Mouse (Mus musculus): Measurements from ENCODE around the gene Pld6.
"Not testable (repeated sequence)": the region's sequence is repeated elsewhere in the genome, so short reads cannot be mapped to it uniquely, and the experiment has no call there.

The Pld6 gene

DNA sequence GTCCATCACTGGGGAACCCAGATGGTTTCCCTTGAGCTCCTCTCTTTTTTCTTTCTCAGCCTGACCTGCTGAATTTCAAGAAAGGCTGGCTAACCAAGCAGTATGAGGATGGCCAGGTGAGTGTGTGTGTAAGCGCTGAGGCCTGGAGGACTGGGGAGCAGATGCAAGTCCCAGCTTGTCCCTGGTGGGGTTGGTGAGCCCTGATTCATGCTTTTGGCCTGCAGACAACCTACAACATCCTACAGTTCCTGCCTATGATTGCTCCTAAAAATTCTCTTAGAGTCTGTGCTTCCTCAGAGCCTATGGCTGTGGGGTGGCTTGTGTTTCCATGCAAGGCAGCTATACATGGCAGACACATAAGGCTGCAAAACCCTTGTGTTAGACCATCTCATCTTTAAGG, 43.7 kb downstream of the Pld6 start:
- DNase-seq, result no peak

- no peak for DNase-seq
These were observed 44.1 kb downstream of the Pld6 start for GRCm38 (mm10) chr11:59743307-59743706.

- no peak for DNase-seq
These were observed 45.5 kb downstream of the Pld6 start for GRCm38 (mm10) chr11:59741915-59742314.

DNA sequence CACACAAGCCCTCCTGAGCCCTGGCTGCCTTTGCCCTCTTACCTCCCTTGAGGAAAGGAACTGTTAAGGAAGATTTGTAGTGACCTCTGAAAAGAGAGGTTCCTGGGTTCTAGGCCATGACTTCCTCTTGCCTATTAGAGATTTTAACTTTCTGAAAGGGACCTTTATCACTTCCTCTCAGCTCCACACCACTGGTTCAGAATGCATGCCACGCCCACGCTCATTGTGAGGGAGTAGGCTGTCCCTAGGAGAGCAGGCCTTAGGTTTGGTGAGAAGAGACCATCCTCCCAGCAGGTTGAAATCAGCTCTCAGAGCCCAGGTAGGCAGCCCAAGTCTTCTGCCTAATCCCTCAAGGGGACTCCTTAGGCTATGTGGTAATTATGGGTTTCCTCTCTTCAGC, 47.4 kb downstream of the Pld6 start:
- DNase-seq, result no peak

DNA sequence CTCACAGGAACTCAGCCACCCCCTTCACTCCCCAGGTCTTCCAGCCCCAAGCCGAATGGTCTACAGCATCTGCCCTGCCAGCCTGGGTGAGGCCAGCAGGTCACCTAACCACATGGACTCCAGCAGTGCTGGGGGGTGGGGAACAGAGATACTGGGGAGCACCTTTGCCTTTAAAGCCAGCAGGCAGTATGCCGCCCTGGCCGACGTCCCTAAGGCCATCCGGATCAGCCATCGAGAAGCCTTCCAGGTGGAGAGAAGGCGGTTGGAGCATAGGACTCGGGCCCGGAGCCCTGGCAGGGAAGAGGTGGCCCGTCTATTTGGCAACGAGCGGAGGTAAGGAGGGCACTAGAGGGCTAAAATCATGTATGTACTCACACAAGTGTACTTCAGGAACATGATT, 50.2 kb downstream of the Pld6 start:
- no peak for DNase-seq

- DNase-seq, result not testable (repeated sequence)
These were observed 51.5 kb downstream of the Pld6 start for GRCm38 (mm10) chr11:59735938-59736337.

DNA sequence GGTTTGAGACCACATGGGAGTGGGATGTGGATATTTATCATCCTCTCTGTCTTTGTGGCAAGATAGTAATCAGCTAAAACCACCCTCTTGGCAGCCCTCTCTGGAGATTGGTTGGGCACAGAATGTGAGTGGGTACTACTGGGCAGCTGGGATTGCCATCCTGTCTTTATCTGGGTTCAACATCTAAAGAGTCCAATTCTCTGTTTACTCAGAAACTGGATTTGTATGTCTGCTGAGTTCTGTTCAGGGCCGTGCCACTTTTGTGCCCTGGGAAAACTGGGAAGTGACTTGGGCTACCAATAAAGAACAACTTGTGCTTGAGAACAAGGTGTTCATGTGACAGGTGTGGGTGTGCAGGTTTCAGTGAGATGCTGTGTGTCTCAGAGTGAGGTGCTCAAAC, 53.1 kb downstream of the Pld6 start:
- no peak for DNase-seq
